Mouse (Mus musculus) limb, embryonic 12.5 days (tissue): ENCODE results near the gene Trim11. TPM values are rescaled to one million over a fixed set of nuclear protein-coding genes. Genes with fewer than 3 reads are reported as not detected.
A peak's percentile ranks its signal among the peaks of the same experiment; 100 is the strongest.
"Not testable (repeated sequence)": the region's sequence is repeated elsewhere in the genome, so short reads cannot be mapped to it uniquely, and the experiment has no call there.

Experiments used
- ATAC-seq: fragments of 200-750 bp; cut with Nextera tagmentation; 2 replicates; pipeline ENCODE4 v1.8.0; 2017; ENCODE audit warnings: low read depth, moderate TSS enrichment; ENCODE audit not compliant: insufficient number of reproducible peaks, insufficient read depth, low FRiP score, low TSS enrichment
- H3K27ac ChIP-seq: fragments of 300-500 bp; sonication (generic); 2 replicates; pipeline ENCODE4 v1.5.1; 2016; ENCODE audit warnings: mild to moderate bottlenecking, moderate library complexity
- H3K27me3 ChIP-seq: fragments of 300-500 bp; sonication (generic); 2 replicates; pipeline ENCODE4 v1.6.1; 2016; ENCODE audit warnings: mild to moderate bottlenecking, moderate library complexity
- H3K36me3 ChIP-seq: fragments of 300-500 bp; sonication (generic); 2 replicates; pipeline ENCODE4 v1.6.1; 2016; ENCODE audit warnings: mild to moderate bottlenecking, moderate library complexity
- H3K4me1 ChIP-seq: fragments of 300-500 bp; sonication (generic); replicated peaks from 2 replicates; pipeline ENCODE4 v1.6.1; 2016
- H3K4me2 ChIP-seq: fragments of 300-500 bp; sonication (generic); 2 replicates; pipeline ENCODE4 v1.6.1; 2016; ENCODE audit warnings: mild to moderate bottlenecking, moderate library complexity
- H3K4me3 ChIP-seq: fragments of 300-500 bp; sonication (generic); replicated peaks from 2 replicates; pipeline ENCODE4 v1.5.1; 2016; ENCODE audit warnings: mild to moderate bottlenecking
- H3K9ac ChIP-seq: fragments of 300-500 bp; sonication (generic); replicated peaks from 2 replicates; pipeline ENCODE4 v1.6.1; 2016; ENCODE audit warnings: mild to moderate bottlenecking, moderate library complexity
- H3K9me3 ChIP-seq: fragments of 300-500 bp; sonication (generic); 2 replicates; pipeline ENCODE4 v1.6.1; 2016; ENCODE audit warnings: mild to moderate bottlenecking, moderate library complexity
- WGBS: fragments of 180-500 bp; shearing (Covaris S2); methylation state at CpG from one replicate; pipeline ENCODE4 v1.1.7; 2016; 5-methylcytosine and 5-hydroxymethylcytosine counted together
- polyA plus RNA-seq: library from polyadenylated mRNA; unstranded; fragments of >200 nt; fragmentation: Nextera tagmentation; extraction: Ambion mirVana; gene quantifications from 2 replicates; pipeline ENCODE4 v1.2.1, GENCODE M21; 2016

The Trim11 gene
- polyA plus RNA-seq, 1 experiment from 2014 or later: 22.4 TPM

DNA sequence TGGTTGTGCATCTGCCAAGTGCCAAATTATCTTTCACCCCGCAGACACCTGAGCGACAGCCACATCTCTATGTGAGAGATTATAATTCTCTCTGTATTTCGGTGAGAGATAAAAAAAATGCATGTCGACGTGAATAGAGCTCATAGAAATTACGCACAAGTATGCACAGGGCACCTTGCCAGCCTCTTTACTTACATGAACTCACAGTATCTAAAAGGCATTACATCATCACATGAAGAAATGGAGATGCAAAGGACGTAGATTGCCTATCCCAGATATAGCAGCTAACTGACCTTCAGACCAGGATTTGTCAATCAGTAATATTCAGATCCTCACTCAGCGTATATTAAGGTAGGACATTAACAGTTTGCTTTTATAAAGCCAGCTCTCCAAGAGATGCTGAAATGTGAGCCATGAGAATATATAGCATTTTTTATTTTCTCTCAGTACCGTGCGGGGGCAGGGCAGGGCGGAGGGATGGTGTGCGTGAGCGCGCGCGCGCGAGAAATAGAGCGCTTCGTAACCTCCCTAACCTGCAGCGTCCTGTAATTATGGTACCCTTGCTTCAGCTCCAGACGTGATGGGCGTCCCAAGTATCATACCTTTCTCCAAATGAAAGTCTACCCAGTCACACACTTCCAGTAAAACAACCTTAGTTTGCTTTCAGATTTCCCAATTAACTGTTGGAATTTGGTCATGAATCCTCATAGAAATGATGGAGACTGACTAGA lies 29.9 kb upstream of the Trim11 start:
- ATAC-seq: peak; percentile 32; the same call in 1 of the 2 replicates
- Histone ChIP-seq H3K9me3 (no peaks in the 10 kb centered on the region), H3K27ac (peak overlapping the region; percentile 93), H3K4me2 (peak overlapping the region; percentile 62), H3K4me1 (peaks cover 17% of the 10 kb centered on the region), H3K4me3 (peak overlapping the region; percentile 49), H3K27me3 (peaks cover 77% of the 10 kb centered on the region), H3K9ac (peak overlapping the region; percentile 45; the same call in 1 of the 2 replicates), H3K36me3 (no peaks in the 10 kb centered on the region)
- whole genome bisulfite sequencing: 20% methylated on average over 23 of the region's 23 CpGs

DNA sequence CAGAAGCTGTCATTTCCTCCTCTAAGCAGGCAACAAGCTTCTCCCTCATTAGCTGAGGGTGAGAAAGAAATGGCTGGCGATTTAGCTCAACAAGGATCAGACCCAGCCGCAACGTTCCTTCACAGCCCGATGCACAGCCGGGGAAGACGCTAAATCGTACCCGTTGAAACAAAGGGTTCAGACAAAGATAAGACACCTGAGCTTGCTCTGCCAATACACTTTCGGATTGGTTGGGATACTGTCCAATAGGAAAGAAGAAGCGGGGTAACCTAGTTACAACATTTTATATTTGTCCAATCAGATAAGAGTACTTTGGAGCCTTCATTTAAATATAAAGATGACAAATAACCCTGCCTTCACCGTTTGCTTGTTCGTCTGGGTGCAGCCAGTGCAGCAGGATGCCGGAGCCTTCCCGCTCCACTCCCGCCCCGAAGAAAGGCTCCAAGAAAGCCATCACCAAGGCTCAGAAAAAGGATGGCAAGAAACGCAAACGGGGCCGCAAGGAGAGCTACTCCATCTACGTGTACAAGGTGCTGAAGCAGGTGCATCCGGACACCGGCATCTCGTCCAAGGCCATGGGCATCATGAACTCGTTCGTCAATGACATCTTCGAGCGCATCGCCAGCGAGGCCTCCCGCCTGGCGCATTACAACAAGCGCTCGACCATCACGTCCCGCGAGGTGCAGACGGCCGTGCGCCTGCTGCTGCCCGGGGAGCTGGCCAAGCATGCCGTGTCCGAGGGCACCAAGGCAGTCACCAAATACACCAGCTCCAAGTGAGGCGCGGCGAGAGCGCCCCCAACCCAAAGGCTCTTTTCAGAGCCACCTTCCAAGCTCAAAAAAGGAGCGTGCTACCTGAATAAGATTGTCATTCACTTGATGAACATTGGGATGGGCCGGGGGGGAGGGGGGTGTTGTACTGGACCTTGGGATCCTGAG lies 29.1 kb upstream of the Trim11 start, which contains the start of gene Hist3h2ba:
TSS of gene Hist3h2ba (plus strand) at position 379 of the 938 bp plus-strand sequence.
- peak within 1 kb of the TSS; percentile 49 for H3K4me3 ChIP-seq
- H3K27me3 ChIP-seq: peaks cover 69% of the 10 kb centered on the region
- no peaks in the 10 kb centered on the region for H3K36me3 ChIP-seq
- H3K9ac ChIP-seq: peak within 1 kb of the TSS; percentile 60
- H3K9me3 ChIP-seq: no peaks in the 10 kb centered on the region
- H3K4me1 ChIP-seq: peaks cover 26% of the 10 kb centered on the region
- H3K4me2 ChIP-seq: peak within 1 kb of the TSS; percentile 62
- peak; percentile 90 for ATAC-seq
- WGBS: under 1% methylated on average over 48 of the region's 48 CpGs
- H3K27ac ChIP-seq: peak within 1 kb of the TSS; percentile 93

DNA sequence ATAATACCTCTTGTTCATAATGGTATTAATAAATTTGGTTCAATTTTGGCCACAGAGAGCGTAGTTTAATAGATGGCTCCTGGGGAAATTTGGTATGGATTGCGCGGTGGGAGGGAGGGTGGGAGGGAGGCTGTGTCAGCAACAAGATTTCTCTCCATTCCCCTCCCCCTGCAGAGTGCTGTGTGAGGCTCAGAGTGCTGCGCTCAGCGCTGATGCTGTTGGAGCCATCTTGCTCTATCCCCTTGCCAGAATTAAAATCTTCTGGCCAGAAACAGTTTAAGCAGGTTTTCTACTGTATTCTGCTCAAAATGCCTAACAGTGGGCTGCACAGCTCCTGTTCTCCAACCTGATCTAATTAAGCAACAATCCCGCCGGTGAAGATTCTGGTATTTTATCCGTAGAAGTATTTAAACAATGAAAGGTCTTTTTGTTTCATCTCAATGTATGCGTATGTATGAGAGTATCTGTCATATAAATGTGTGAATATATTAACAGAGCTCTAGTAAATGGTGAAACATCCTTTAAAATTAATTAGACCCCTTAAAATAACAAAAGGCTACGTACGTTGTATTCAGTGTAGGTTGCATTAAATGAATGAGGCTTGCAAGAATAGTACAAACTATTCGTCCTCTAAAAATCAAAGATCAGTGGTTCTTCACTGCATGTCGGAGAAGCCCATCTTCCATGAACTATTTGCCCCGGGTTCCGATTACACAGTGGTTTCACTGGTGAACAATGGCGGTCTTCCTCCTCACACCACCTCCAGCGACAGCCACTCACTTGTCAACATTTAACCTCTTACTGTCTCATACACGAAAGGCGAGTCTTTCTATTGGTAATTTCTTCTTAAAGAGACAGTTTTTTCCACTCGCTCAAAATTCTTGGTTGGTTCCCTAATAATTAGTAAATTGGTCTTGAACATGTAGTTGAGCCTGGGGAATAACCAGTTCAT lies 28.1 kb upstream of the Trim11 start:
- H3K27ac ChIP-seq: peak overlapping the region; percentile 87
- H3K9ac ChIP-seq: peak overlapping the region; percentile 60
- peak overlapping the region; percentile 62 for H3K4me2 ChIP-seq
- 10% methylated on average over 20 of the region's 20 CpGs for WGBS
- H3K9me3 ChIP-seq: no peaks in the 10 kb centered on the region
- H3K4me3 ChIP-seq: peak overlapping the region; percentile 49
- peaks cover 60% of the 10 kb centered on the region for H3K27me3 ChIP-seq
- ATAC-seq: no peak
- no peaks in the 10 kb centered on the region for H3K36me3 ChIP-seq
- H3K4me1 ChIP-seq: peaks cover 26% of the 10 kb centered on the region

DNA sequence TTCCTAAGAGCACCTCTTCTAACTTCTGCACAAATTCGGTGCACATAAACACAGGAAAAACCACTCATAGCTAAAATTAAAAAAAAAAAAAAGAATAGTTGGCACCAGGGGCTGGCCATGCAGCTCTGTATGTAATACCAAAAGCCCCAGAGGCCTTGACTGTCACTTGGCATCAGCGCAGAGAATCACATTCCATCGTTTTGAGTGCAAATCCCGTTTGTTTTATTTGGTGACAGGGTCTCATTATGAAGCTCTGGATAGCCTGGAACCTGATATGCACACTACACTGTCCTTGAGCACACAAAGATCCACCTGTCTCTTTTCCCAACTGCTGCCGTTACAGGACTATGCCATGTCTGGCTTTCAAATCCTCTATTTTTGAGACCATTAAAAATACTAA lies 26.7 kb upstream of the Trim11 start:
- no peaks in the 10 kb centered on the region for H3K36me3 ChIP-seq
- H3K27ac ChIP-seq: no peak overlapping the region
- WGBS: 69% methylated on average over 5 of the region's 5 CpGs
- no peaks in the 10 kb centered on the region for H3K9me3 ChIP-seq
- no peak for ATAC-seq
- H3K4me1 ChIP-seq: peaks cover 29% of the 10 kb centered on the region
- H3K9ac ChIP-seq: no peak overlapping the region
- H3K4me3 ChIP-seq: no peak overlapping the region
- no peak overlapping the region for H3K4me2 ChIP-seq
- peaks cover 46% of the 10 kb centered on the region for H3K27me3 ChIP-seq

DNA sequence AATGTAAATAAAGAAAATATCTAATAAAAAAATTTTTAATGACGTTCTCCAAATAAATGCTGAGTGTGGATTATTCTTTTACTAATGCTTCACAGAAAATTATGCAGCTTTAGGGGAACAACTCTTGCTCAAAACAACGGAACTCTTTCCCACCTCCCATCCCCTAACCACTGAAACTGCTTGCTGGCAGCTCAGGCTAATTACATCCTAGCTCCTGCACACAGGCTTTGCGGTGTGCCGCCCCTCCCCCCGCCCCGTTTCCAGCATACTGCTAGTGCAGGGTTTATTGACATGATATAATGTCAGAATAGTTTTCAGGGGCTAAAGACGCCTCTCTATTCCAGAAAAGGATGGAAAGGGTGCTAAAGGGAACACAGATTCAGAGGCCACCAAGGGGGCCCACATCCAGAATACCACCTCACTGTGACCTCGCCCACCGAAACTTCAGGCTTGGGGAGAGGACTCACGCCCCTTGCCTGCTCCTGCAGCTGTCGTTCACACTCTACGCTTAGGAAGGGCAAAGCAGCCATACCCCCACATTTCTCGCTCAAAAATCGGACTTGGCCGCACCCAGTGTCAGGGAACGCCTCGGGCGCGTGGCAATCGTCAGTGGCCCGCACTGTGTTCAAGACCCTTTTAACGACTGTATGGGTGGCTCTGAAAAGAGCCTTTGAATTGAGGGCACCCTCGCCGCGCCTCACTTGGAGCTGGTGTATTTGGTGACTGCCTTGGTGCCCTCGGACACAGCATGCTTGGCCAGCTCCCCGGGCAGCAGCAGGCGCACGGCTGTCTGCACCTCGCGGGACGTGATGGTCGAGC lies 24.3 kb upstream of the Trim11 start:
- H3K27me3 ChIP-seq: peaks cover 39% of the 10 kb centered on the region
- WGBS: under 1% methylated on average over 33 of the region's 33 CpGs
- ATAC-seq: peak; percentile 5; the same call in 1 of the 2 replicates
- H3K36me3 ChIP-seq: peaks cover 12% of the 10 kb centered on the region
- H3K27ac ChIP-seq: peak overlapping the region; percentile 90
- H3K9me3 ChIP-seq: no peaks in the 10 kb centered on the region
- H3K4me3 ChIP-seq: peak overlapping the region; percentile 75
- H3K4me1 ChIP-seq: peaks cover 38% of the 10 kb centered on the region
- peak overlapping the region; percentile 70 for H3K9ac ChIP-seq
- H3K4me2 ChIP-seq: peak overlapping the region; percentile 93

DNA sequence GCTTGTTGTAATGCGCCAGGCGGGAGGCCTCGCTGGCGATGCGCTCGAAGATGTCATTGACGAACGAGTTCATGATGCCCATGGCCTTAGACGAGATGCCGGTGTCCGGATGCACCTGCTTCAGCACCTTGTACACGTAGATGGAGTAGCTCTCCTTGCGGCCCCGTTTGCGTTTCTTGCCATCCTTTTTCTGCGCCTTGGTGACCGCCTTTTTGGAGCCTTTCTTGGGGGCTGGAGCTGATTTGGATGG lies 23.8 kb upstream of the Trim11 start:
- peak overlapping the region; percentile 93 for H3K4me2 ChIP-seq
- H3K27ac ChIP-seq: peak overlapping the region; percentile 90
- peak overlapping the region; percentile 75 for H3K4me3 ChIP-seq
- WGBS: 1% methylated on average over 17 of the region's 17 CpGs
- H3K9ac ChIP-seq: peak overlapping the region; percentile 70
- not testable (repeated sequence) for ATAC-seq, H3K9me3 ChIP-seq
- H3K27me3 ChIP-seq: peaks cover 39% of the 10 kb centered on the region
- peaks cover 38% of the 10 kb centered on the region for H3K4me1 ChIP-seq
- H3K36me3 ChIP-seq: peaks cover 12% of the 10 kb centered on the region

DNA sequence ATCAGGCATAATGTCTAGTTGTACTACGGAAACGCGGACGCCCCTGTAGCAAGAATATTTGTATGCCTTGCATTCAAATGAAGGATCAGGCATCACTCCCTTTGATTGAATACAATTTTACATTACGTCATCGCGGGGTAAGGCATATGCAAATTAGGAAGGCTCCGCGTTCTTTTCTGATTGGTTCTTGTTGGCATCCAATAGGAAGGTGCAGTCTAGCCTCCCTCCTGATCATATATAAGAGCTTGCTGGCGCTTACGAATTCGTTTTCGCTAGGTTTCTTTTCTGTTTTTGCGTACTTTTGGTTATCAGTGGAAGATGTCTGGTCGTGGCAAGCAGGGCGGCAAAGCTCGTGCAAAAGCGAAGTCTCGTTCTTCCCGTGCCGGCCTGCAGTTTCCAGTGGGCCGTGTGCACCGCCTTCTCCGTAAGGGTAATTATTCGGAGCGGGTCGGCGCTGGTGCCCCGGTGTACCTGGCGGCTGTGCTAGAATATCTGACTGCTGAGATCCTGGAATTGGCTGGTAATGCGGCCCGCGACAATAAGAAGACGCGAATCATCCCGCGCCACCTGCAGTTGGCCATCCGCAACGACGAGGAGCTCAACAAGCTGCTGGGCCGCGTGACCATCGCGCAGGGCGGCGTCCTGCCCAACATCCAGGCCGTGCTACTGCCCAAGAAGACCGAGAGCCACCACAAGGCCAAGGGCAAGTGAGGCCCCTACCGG lies 23.3 kb upstream of the Trim11 start, which contains the start of the genes Hist3h2a and Trim17:
TSS of gene Hist3h2a (plus strand) at position 266 of the 723 bp plus-strand sequence.
TSS of gene Trim17 (plus strand) at position 266 of the 723 bp plus-strand sequence.
- peaks cover 37% of the 10 kb centered on the region for H3K4me1 ChIP-seq
- peak; percentile 89 for ATAC-seq
- peaks cover 38% of the 10 kb centered on the region for H3K27me3 ChIP-seq
- H3K9ac ChIP-seq: peak within 1 kb of the TSS; percentile 93
- peaks cover 12% of the 10 kb centered on the region for H3K36me3 ChIP-seq
- no peaks in the 10 kb centered on the region for H3K9me3 ChIP-seq
- under 1% methylated on average over 49 of the region's 49 CpGs for WGBS
- H3K4me2 ChIP-seq: peak within 1 kb of the TSS; percentile 93
- H3K4me3 ChIP-seq: peak within 1 kb of the TSS; percentile 75
- peak within 1 kb of the TSS; percentile 99 for H3K27ac ChIP-seq

DNA sequence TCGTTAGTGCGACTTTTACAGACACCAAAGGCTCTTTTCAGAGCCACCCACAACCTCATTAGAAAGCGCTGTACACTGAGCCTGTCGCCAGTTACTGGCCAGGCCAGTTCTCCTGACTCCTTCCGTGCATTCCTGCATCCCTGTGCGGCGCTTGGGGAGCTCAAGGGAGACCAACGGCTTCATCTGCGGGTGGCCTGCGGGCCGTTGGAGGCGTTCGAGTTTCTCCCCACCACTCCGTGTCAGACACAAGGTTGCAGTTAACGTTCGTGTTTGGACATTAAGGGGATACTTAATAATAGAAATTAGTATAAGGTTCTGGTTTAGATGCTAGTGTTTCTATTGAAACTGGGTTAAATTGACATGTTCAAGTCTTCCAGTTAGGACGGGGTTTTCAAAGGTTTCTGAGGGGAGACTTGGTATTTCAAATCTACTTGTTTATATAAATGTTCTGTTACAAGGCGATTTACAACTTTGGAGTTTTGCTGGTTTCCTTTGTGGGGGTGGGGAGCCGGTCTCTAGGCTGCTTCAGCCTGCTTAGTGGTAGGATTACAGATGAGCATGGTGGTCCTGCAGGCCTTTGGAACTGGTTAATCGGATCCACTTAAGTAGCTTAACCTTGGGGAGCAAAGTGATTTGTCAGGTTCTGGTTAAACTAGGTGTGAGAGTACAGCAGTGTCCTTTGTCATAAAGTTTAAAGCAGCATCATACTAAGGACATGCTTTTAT lies 22.6 kb upstream of the Trim11 start:
- no peaks in the 10 kb centered on the region for H3K9me3 ChIP-seq

DNA sequence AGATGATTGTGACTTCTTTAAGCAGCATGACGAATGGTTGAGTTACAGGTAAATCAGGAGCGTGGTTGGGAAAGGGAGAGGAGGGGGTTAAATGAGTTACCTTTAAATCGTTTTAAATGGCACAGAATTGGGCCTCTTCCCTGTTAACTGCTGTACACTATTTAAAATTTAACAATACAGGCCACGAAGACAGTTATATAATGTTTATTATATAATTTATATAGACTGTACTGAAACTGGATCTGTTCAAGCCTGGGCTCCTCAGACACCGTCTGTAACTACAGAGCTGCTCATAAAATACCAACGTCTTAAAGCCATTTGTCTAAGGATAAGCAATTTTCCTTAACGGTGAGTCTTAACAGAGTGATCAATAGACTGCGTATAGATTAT lies 22.0 kb upstream of the Trim11 start:
- H3K36me3 ChIP-seq: peaks cover 12% of the 10 kb centered on the region
- no peak overlapping the region; the same call in 1 of the 2 replicates for H3K27ac ChIP-seq
- H3K4me3 ChIP-seq: peak overlapping the region; percentile 75
- 29% methylated on average over 8 of the region's 8 CpGs for whole genome bisulfite sequencing
- peak overlapping the region; percentile 93 for H3K9ac ChIP-seq
- H3K4me2 ChIP-seq: peak overlapping the region; percentile 93
- ATAC-seq: no peak
- peaks cover 34% of the 10 kb centered on the region for H3K27me3 ChIP-seq
- H3K4me1 ChIP-seq: peaks cover 37% of the 10 kb centered on the region
- no peaks in the 10 kb centered on the region for H3K9me3 ChIP-seq

More for the DNA sequence above, 22.6 kb upstream of the Trim11 start:
- WGBS: under 1% methylated on average over 20 of the region's 20 CpGs
- peak overlapping the region; percentile 75 for H3K4me3 ChIP-seq
- H3K4me1 ChIP-seq: peaks cover 37% of the 10 kb centered on the region
- peaks cover 36% of the 10 kb centered on the region for H3K27me3 ChIP-seq
- peak overlapping the region; percentile 93 for H3K4me2 ChIP-seq
- H3K27ac ChIP-seq: peak overlapping the region; percentile 99
- H3K36me3 ChIP-seq: peaks cover 12% of the 10 kb centered on the region
- no peak; the same call in 1 of the 2 replicates for ATAC-seq
- H3K9ac ChIP-seq: peak overlapping the region; percentile 93
